Mouse (Mus musculus) testis, adult 2 months (tissue): ENCODE results near the gene Dpy19l2.
A peak's percentile ranks its signal among the peaks of the same experiment; 100 is the strongest.

Experiments used
- CTCF ChIP-seq: fragments of 200-500 bp; IDR thresholded peaks from 2 replicates; pipeline ENCODE4 v1.5.1; 2012; ENCODE audit warnings: low read depth, mild to moderate bottlenecking, inconsistent platforms, low read length, moderate library complexity; ENCODE audit not compliant: control insufficient read depth, insufficient read depth, insufficient replicate concordance
- POLR2A ChIP-seq: fragments of 200-500 bp; IDR thresholded peaks from 2 replicates; pipeline ENCODE4 v1.6.1; 2012; ENCODE audit warnings: low read depth, mild to moderate bottlenecking, inconsistent platforms, low read length, moderate library complexity; ENCODE audit not compliant: control insufficient read depth

GRCm38 (mm10) chr9:24624896-24625295, 71.2 kb downstream of the Dpy19l2 start, which contains the start of gene Cypt4:
- TF ChIP-seq POLR2A = peak; percentile 82; the same call in 1 of the 2 replicates
- no peak for TF ChIP-seq CTCF
